Mouse (Mus musculus) MEL (cell line): ENCODE measurements around the gene Mchr1. TPM values are rescaled to one million over a fixed set of nuclear protein-coding genes. Genes with fewer than 3 reads are reported as not detected.

Experiments
- DNase-seq: peaks from one replicate; pipeline ENCODE4 v3.0.0; 2011; ENCODE audit warnings: low read depth, low spot score
- H3K27ac ChIP-seq: 2 replicates; pipeline ENCODE4 v1.5.1; 2012; ENCODE audit warnings: low read depth, mild to moderate bottlenecking, control low read depth, low read length, moderate library complexity; ENCODE audit not compliant: control insufficient read depth
- H3K27me3 ChIP-seq, 2 experiments: fragments of 150-350 bp in 1 of 2; sonication (generic) in 1 of 2; 2 replicates each; pipeline ENCODE4 v1.6.1; 2012; ENCODE audit warnings: low read length in 2 of 2, mild to moderate bottlenecking in 2 of 2, improper control_type of control experiment in 1 of 2, moderate library complexity in 1 of 2; ENCODE audit not compliant: insufficient read depth in 2 of 2, control insufficient read depth in 1 of 2
- H3K36me3 ChIP-seq, 2 experiments: 2 replicates each; pipeline ENCODE4 v1.6.1; 2012 to 2014; ENCODE audit warnings: low read length in 2 of 2, improper control_type of control experiment in 1 of 2, inconsistent platforms in 1 of 2, mild to moderate bottlenecking in 1 of 2; ENCODE audit not compliant: insufficient read depth in 2 of 2, control insufficient read depth in 1 of 2
- H3K4me1 ChIP-seq, 2 experiments: fragments of 150-350 bp in 1 of 2; sonication (generic) in 1 of 2; 2 replicates each; pipeline ENCODE4 v1.6.1; 2012; ENCODE audit warnings: low read length in 2 of 2, improper control_type of control experiment in 1 of 2, mild to moderate bottlenecking in 1 of 2; ENCODE audit not compliant: insufficient read depth in 2 of 2, control insufficient read depth in 1 of 2
- H3K4me3 ChIP-seq, 2 experiments: fragments of 150-350 bp in 1 of 2; sonication (generic) in 1 of 2; 2 replicates each; pipeline ENCODE4 v1.5.1; 2012; ENCODE audit warnings: low read depth in 2 of 2, low read length in 2 of 2, mild to moderate bottlenecking in 2 of 2, moderate library complexity in 2 of 2, control low read depth in 1 of 2, improper control_type of control experiment in 1 of 2; ENCODE audit not compliant: control insufficient read depth in 1 of 2, insufficient read depth in 1 of 2
- H3K79me2 ChIP-seq: 2 replicates; pipeline ENCODE4 v1.6.1; 2012; ENCODE audit warnings: mild to moderate bottlenecking, low read length, moderate library complexity; ENCODE audit not compliant: control insufficient read depth, poor library complexity, insufficient read depth
- H3K9ac ChIP-seq: 2 replicates; pipeline ENCODE4 v1.6.1; 2012; ENCODE audit warnings: low read depth, mild to moderate bottlenecking, control low read depth, low read length, moderate library complexity; ENCODE audit not compliant: control insufficient read depth, poor library complexity, severe bottlenecking
- H3K9me3 ChIP-seq: fragments of 150-350 bp; sonication (generic); replicated peaks from 2 replicates; pipeline ENCODE4 v1.6.1; 2012; ENCODE audit warnings: mild to moderate bottlenecking, low read length, improper control_type of control experiment, moderate library complexity; ENCODE audit not compliant: insufficient read depth
- CHD2 ChIP-seq: IDR thresholded peaks from 2 replicates; pipeline ENCODE4 v1.6.1; 2011; ENCODE audit warnings: low read length, improper control_type of control experiment
- ELF1 ChIP-seq: IDR thresholded peaks from 2 replicates; pipeline ENCODE4 v1.6.1; 2014; ENCODE audit warnings: low read depth, mild to moderate bottlenecking, inconsistent platforms, low read length, improper control_type of control experiment, moderate library complexity
- GABPA ChIP-seq: IDR thresholded peaks from 2 replicates; pipeline ENCODE4 v1.6.1; 2012; ENCODE audit warnings: low read depth, mild to moderate bottlenecking, inconsistent platforms, low read length, improper control_type of control experiment, moderate library complexity
- JUND ChIP-seq: IDR thresholded peaks from 2 replicates; pipeline ENCODE4 v1.6.1; 2011; ENCODE audit warnings: low read depth, mild to moderate bottlenecking, improper control_type of control experiment, low read length
- MAZ ChIP-seq: IDR thresholded peaks from 2 replicates; pipeline ENCODE4 v1.6.1; 2012; ENCODE audit warnings: low read depth, mild to moderate bottlenecking, inconsistent platforms, low read length, improper control_type of control experiment
- MEF2A ChIP-seq: IDR thresholded peaks from 2 replicates; pipeline ENCODE4 v1.6.1; 2014; ENCODE audit warnings: low read depth, mild to moderate bottlenecking, inconsistent platforms, low read length, improper control_type of control experiment; ENCODE audit not compliant: poor library complexity, insufficient replicate concordance, severe bottlenecking; ENCODE audit errors: extremely low read depth
- NRF1 ChIP-seq: IDR thresholded peaks from 2 replicates; pipeline ENCODE4 v1.6.1; 2014; ENCODE audit warnings: low read depth, mild to moderate bottlenecking, inconsistent platforms, low read length, improper control_type of control experiment, moderate library complexity; ENCODE audit not compliant: poor library complexity, insufficient read depth, severe bottlenecking
- POLR2AphosphoS2 ChIP-seq: IDR thresholded peaks from 2 replicates; pipeline ENCODE4 v1.6.1; 2011; ENCODE audit warnings: low read length, improper control_type of control experiment
- RAD21 ChIP-seq: IDR thresholded peaks from 2 replicates; pipeline ENCODE4 v1.6.1; 2011; ENCODE audit warnings: mild to moderate bottlenecking, low read depth, low read length, improper control_type of control experiment
- RCOR1 ChIP-seq: IDR thresholded peaks from 2 replicates; pipeline ENCODE4 v1.6.1; 2012; ENCODE audit warnings: low read depth, mild to moderate bottlenecking, inconsistent platforms, low read length, improper control_type of control experiment
- SIN3A ChIP-seq: IDR thresholded peaks from 2 replicates; pipeline ENCODE4 v1.6.1; 2012; ENCODE audit warnings: low read length, improper control_type of control experiment, inconsistent platforms
- SMC3 ChIP-seq: IDR thresholded peaks from 2 replicates; pipeline ENCODE4 v1.6.1; 2011; ENCODE audit warnings: low read depth, low read length, improper control_type of control experiment
- TAL1 ChIP-seq: IDR thresholded peaks from 2 replicates; pipeline ENCODE4 v1.6.1; 2012; ENCODE audit warnings: mild to moderate bottlenecking, inconsistent platforms, low read length, moderate library complexity, mixed read lengths
- TCF12 ChIP-seq: IDR thresholded peaks from 2 replicates; pipeline ENCODE4 v1.6.1; 2014; ENCODE audit warnings: low read depth, mild to moderate bottlenecking, inconsistent platforms, low read length, improper control_type of control experiment, moderate library complexity
- UBTF ChIP-seq: IDR thresholded peaks from 2 replicates; pipeline ENCODE4 v1.6.1; 2012; ENCODE audit warnings: low read depth, mild to moderate bottlenecking, inconsistent platforms, low read length, improper control_type of control experiment, moderate library complexity, borderline replicate concordance; ENCODE audit not compliant: insufficient read depth
- ZMIZ1 ChIP-seq: IDR thresholded peaks from 2 replicates; pipeline ENCODE4 v1.6.1; 2012; ENCODE audit warnings: low read depth, mild to moderate bottlenecking, inconsistent platforms, low read length, improper control_type of control experiment, moderate library complexity
- polyA plus RNA-seq, 2 experiments: library from polyadenylated mRNA; stranded (reverse) in 1 of 2; unstranded in 1 of 2; fragments of >175 nt in 1 of 2; fragments of >200 nt in 1 of 2; gene quantifications; 2 replicates each; pipeline versions ENCODE4 v1.2.1 to v1.2.4; 2012; ENCODE audit warnings: low replicate concordance in 2 of 2, low read depth in 1 of 2; ENCODE audit not compliant: insufficient read length in 2 of 2, insufficient read depth in 1 of 2, missing spikeins in 1 of 2
- total RNA-seq: library from RNA; depleted of rRNA; stranded (reverse); fragments of 300-350 nt; gene quantifications from 2 replicates; pipeline ENCODE4 v1.2.3, GENCODE M21; 2012

Mchr1 gene
- total and polyA plus RNA-seq, 3 experiments, result not detected

DNA sequence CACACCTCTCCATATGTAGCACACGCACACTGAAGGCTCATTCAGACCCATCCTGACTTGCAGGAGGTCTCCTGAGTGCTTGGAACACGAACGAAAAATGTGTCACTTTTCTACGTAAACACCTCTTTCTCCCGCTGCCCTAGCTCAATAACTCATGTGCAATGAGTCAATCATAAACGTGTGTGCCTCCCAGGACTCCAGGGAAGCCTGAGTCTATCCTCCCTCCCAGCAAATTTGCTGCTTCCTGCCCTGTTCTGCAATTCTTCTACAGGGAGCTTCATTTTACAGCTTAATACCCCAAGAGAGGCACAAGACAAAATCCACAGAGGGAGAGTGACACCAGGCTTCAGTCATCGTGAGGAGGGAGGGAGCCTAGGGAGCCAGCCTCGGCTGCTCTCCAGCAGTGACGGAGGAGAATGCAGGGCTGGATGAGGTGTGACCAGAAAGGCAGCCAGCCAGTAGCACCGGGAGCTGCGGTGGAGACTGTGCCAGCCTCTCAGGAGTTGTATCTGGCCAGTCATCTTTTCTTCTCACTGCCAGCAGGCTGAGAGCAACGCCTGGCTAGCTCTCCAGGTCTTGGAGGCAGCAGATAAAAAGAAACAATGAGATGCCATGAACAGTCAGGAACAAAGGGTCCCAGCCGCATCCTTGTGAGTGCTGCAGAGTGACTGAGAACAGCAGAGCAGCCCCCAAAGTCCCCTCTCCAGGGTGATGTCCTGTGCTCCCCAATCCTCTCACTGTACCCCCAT, 37.2 kb downstream of the Mchr1 start:
- DNase-seq, result no peak
- no peak overlapping the region for H3K9ac ChIP-seq

DNA sequence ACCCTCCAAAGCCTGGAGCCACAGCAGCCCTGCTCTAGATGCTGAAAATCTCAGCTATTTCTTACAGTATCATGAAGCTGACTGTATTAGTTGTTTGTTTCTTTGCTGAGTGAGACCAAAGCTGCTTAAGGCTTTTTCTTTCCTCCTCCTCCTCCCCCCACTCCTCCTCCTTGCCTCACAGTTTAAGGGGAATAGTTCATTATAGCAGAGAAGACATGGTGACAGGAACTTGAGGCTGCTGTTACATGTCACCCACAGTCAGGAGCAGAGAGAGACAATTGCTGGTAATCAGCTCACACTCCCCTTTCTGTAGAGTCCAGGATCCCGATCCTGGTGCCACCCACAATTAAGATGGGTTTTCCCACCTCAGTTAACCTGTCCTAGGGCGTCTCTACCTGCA, 38.1 kb downstream of the Mchr1 start:
- Histone ChIP-seq H3K36me3 (no peaks in the 10 kb centered on the region), H3K9me3 (no peaks in the 10 kb centered on the region), H3K9ac (no peak overlapping the region), H3K27me3 (peaks cover 0 to 4% of the 10 kb centered on the region in 2 experiments; a peak in 3 of 4 replicates), H3K79me2 (no peaks in the 10 kb centered on the region), H3K4me1 (no peaks in the 10 kb centered on the region), H3K4me3 (no peak overlapping the region), H3K27ac (no peak overlapping the region)
- TF ChIP-seq RCOR1 (no peak), RAD21 (no peak), GABPA (no peak), ELF1 (no peak), UBTF (no peak), SIN3A (no peak), POLR2AphosphoS2 (no peak), CHD2 (no peak), JUND (no peak)
- no peak for DNase-seq

More for the DNA sequence above, 37.2 kb downstream of the Mchr1 start:
- Histone ChIP-seq H3K4me3 (no peak overlapping the region), H3K27me3 (peaks cover 0 to 4% of the 10 kb centered on the region in 2 experiments; a peak in 3 of 4 replicates)
- no peak for TF ChIP-seq TCF12
- no peak for TF ChIP-seq NRF1
- TF ChIP-seq TAL1, result no peak
- TF ChIP-seq MAZ, result no peak
- TF ChIP-seq MEF2A, result no peak
- TF ChIP-seq ZMIZ1, result no peak
- no peak for TF ChIP-seq SMC3
- TF ChIP-seq, all 39 proteins: peak for 0
- no peak overlapping the region for H3K27ac ChIP-seq
- no peaks in the 10 kb centered on the region for H3K4me1 ChIP-seq
- no peaks in the 10 kb centered on the region for H3K79me2 ChIP-seq
- no peaks in the 10 kb centered on the region for H3K9me3 ChIP-seq
- H3K36me3 ChIP-seq, result no peaks in the 10 kb centered on the region
